Mouse (Mus musculus) liver, embryonic 18 days (tissue): ENCODE results near the gene Cdk8. TPM values are rescaled to one million over a fixed set of nuclear protein-coding genes. Genes with fewer than 3 reads are reported as not detected.

Source experiments
- polyA plus RNA-seq: library from polyadenylated mRNA; depleted of rRNA; stranded (reverse); fragments of >200 nt; gene quantifications from 2 replicates; pipeline ENCODE4 v1.2.3, GENCODE M21; 2012; rRNA removed

Cdk8 gene
- polyA plus RNA-seq, result 31.9 and 37.3 TPM in 2 replicates

DNA sequence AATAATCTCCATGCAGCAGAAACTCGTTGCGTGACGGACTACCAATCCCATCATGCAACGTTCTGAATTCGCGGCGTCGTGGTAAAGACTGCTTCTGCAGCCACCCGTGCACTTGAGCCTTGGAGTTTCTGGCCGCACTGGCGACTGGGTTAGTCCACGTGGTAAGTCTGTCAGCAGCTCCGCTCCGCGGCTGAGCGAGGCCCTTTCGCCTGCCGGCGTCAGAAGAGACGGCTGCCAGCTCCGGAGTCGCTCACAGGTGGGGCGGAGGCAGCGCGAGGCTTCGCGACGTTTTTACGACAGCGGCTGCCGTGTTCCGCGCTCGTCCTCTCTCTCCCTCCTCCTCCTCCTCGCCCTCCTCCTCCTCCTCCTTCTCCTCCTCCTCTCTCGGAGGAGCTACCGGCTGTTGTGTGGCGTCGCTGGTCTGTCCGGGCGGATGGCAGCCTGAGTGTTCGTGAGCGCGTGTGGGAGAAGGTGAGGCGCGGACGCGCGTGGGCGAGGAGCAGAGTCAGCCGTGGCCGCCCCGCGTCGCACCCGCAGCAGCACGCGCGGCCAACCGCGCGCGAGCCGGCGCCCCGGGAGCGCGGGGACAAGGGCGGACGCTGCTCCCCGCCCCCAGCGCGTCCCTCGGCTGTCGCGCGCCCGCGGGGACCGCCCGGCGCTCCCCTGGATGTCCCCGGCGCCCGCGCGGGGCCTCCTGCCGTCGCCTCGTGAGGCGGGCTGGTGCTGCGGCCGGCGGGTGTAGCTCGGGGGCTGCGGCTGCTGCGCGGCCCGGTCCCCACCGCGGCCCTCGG lies at the start of gene Cdk8:
Gene Cdk8 (plus strand): TSS at position 367 of the 791 bp plus-strand sequence.

DNA sequence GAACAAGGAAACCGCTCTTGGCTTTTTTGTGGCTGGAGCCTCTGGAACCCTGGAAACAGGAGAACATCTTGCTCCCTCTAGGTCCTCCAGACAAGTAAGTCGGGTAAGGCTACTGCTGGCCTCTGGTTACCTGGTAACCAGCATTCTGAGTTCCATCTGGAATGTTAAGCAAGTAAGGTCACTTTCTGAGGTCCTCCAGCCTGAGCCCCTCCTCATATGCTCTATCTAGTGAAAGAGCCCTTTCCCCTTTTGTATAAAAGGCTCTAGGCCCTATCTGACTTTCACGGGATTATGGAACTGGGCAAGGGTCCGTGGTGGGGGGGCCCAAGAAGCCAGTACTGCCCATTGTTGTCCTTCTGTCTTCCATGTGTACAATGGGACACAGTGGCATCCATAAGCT lies 45.8 kb upstream of the Cdk8 start, which contains the start of gene 1700001J03Rik:
Gene 1700001J03Rik (minus strand): TSS at position 101 of the 400 bp plus-strand sequence.

DNA sequence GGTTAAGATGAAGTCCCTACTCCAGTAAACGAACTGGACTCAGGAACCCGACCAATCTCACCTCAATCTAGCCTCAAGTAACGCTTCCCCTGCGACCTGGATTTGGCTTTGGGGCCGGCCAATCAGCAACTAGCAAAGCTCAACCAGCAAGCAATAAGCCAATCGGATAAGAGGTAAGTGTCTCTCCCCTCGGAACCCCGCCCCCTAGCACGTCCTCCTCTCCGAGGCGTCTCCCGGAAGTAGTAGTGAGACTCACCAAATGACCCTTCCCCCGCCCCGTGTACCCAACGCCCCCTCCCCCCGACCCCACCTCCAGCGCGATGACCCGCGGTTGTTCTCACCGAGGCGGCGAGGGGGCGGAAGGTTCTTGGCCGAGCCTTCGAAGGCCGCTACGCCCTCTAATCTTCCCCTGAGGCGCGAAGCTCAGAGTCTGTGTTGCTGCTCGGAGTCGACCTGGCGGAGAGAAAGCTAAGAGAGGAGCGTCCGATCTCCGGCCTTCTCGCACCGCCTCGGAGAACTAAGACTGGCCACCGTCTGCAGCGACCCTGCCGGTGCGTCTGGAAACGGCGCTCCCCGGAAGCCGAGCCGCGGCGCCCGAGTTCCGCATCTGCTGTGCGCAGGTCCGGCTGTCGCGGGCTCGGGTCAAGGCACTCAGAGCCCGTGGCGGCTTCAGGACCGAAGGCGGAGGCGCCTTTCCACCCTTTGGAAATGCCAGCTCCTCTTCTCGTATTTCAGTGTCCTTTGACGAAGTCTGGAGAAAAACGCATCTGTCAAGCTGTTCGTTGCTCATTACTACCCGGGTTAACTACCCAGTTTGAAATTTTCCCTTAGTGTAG lies 9.9 kb upstream of the Cdk8 start, which contains the start of gene Rnf6:
Gene Rnf6 (minus strand): TSS at position 677 of the 836 bp plus-strand sequence.

Other genes with a start within 250 kb of the Cdk8 start
- 11.1 and 22.8 TPM in 2 replicates for gene Cyp3a25, start 221.6 kb upstream of the Cdk8 start, polyA plus RNA-seq
- 0.12 and 0.26 TPM in 2 replicates for gene Cyp3a59, start 152.0 kb upstream of the Cdk8 start, polyA plus RNA-seq
- gene Gm5565, start 70.7 kb upstream of the Cdk8 start, polyA plus RNA-seq, result not detected in 2 replicates
- gene Gm6309, start 60.5 kb upstream of the Cdk8 start, polyA plus RNA-seq, result not detected in 2 replicates
- 0.18 and 0.26 TPM in 2 replicates for gene 1700001J03Rik, start 45.9 kb upstream of the Cdk8 start, polyA plus RNA-seq
- gene Rnf6, start 9.7 kb upstream of the Cdk8 start, polyA plus RNA-seq, result 16.2 and 17.1 TPM in 2 replicates
- 0.05 TPM in 2 replicates for gene Wasf3, start 153.8 kb downstream of the Cdk8 start, polyA plus RNA-seq